Mouse (Mus musculus): ENCODE data around the gene Morn3.

Gene Morn3

GRCm38 (mm10) chr5:122993811-122994210 lies 53.0 kb downstream of the Morn3 start:
- no peak for DNase-seq (ENCODE audit: low spot score in 2 of 2)

GRCm38 (mm10) chr5:122991350-122992004 lies 55.3 kb downstream of the Morn3 start:
- no peak for DNase-seq (ENCODE audit: low spot score in 2 of 2)

GRCm38 (mm10) chr5:122990411-122991160 lies 56.2 kb downstream of the Morn3 start:
- DNase-seq (ENCODE audit: low spot score in 2 of 2) = no peak

GRCm38 (mm10) chr5:122989551-122990330 lies 57.1 kb downstream of the Morn3 start, which contains the start of gene Kdm2b:
TSS of gene Kdm2b (minus strand) at chr5:122989823.
- DNase-seq (ENCODE audit: low spot score in 2 of 2) = no peak

- peak; percentile 35 to 48 for DNase-seq (ENCODE audit: low spot score in 2 of 2)
Observed at GRCm38 (mm10) chr5:122989001-122989525, 57.8 kb downstream of the Morn3 start.

- DNase-seq (ENCODE audit: low spot score in 2 of 2) = peak in 1 of 2 experiments; percentile 46
Observed at GRCm38 (mm10) chr5:122988021-122988751, 58.6 kb downstream of the Morn3 start.

GRCm38 (mm10) chr5:122987211-122988020 lies 59.4 kb downstream of the Morn3 start:
- no peak for DNase-seq (ENCODE audit: low spot score in 2 of 2)

GRCm38 (mm10) chr5:122986091-122986493 lies 60.7 kb downstream of the Morn3 start:
- DNase-seq (ENCODE audit: low spot score in 2 of 2) = no peak
